Mouse (Mus musculus) urinary bladder, postnatal 10 days (tissue): ENCODE measurements around the gene Wdr81.
"Not testable (repeated sequence)": the region's sequence is repeated elsewhere in the genome, so short reads cannot be mapped to it uniquely, and the experiment has no call there.

Experiments
- DNase-seq: peaks from one replicate; pipeline ENCODE4 v3.0.0; 2022; ENCODE audit warnings: low spot score

The Wdr81 gene

GRCm38 (mm10) chr11:75460844-75461742 lies 6.6 kb upstream of the Wdr81 start, which contains the start of gene Tlcd2:
Gene Tlcd2, plus strand, starts transcription at chr11:75461715.
- peak; percentile 97 for DNase-seq

- DNase-seq = peak; percentile 47
Observed at GRCm38 (mm10) chr11:75460103-75460843, 5.8 kb upstream of the Wdr81 start.

GRCm38 (mm10) chr11:75459751-75460102 lies 5.2 kb upstream of the Wdr81 start:
- DNase-seq = no peak

- DNase-seq = no peak
Observed at GRCm38 (mm10) chr11:75459141-75459711, 4.7 kb upstream of the Wdr81 start.

- DNase-seq = no peak
Observed at GRCm38 (mm10) chr11:75458628-75459041, 4.1 kb upstream of the Wdr81 start.

- no peak for DNase-seq
Observed at GRCm38 (mm10) chr11:75458169-75458568, 3.7 kb upstream of the Wdr81 start.

- no peak for DNase-seq
Observed at GRCm38 (mm10) chr11:75456440-75456871, 1.9 kb upstream of the Wdr81 start.

GRCm38 (mm10) chr11:75455971-75456370 lies 1.5 kb upstream of the Wdr81 start:
- DNase-seq = not testable (repeated sequence)

- no peak for DNase-seq
Observed at GRCm38 (mm10) chr11:75455041-75455736, 672 bp upstream of the Wdr81 start.

GRCm38 (mm10) chr11:75452812-75453557 lies 1.5 kb downstream of the Wdr81 start:
- no peak for DNase-seq

GRCm38 (mm10) chr11:75452081-75452480 lies 2.4 kb downstream of the Wdr81 start:
- no peak for DNase-seq

GRCm38 (mm10) chr11:75450936-75451335 lies 3.6 kb downstream of the Wdr81 start:
- DNase-seq = no peak

GRCm38 (mm10) chr11:75450304-75450908 lies 4.1 kb downstream of the Wdr81 start:
- no peak for DNase-seq

GRCm38 (mm10) chr11:75449695-75450094 lies 4.8 kb downstream of the Wdr81 start:
- no peak for DNase-seq

GRCm38 (mm10) chr11:75448575-75448974 lies 5.9 kb downstream of the Wdr81 start:
- DNase-seq = no peak

- no peak for DNase-seq
Observed at GRCm38 (mm10) chr11:75443711-75444110, 10.8 kb downstream of the Wdr81 start.

GRCm38 (mm10) chr11:75441601-75442000 lies 12.9 kb downstream of the Wdr81 start:
- DNase-seq = no peak

GRCm38 (mm10) chr11:75441034-75441433 lies 13.5 kb downstream of the Wdr81 start:
- no peak for DNase-seq

- DNase-seq = no peak
Observed at GRCm38 (mm10) chr11:75439951-75440350, 14.6 kb downstream of the Wdr81 start.

- no peak for DNase-seq
Observed at GRCm38 (mm10) chr11:75439363-75439762, 15.2 kb downstream of the Wdr81 start, which contains the start of gene Serpinf2. Gene Serpinf2, minus strand, starts transcription at chr11:75439591.

GRCm38 (mm10) chr11:75438804-75439203 lies 15.7 kb downstream of the Wdr81 start:
- DNase-seq = no peak
